Mouse (Mus musculus) liver, adult 2 months (tissue): Measurements from ENCODE around the gene Lhx5.

Experiments
- CTCF ChIP-seq: fragments of 200-500 bp; IDR thresholded peaks from 2 replicates; pipeline ENCODE4 v1.5.1; 2011; ENCODE audit warnings: low read depth, low read length, control low read depth
- POLR2A ChIP-seq: fragments of 200-500 bp; IDR thresholded peaks from 2 replicates; pipeline ENCODE4 v1.6.1; 2011; ENCODE audit warnings: low read length, control low read depth; ENCODE audit not compliant: insufficient read depth; ENCODE audit errors: extremely low read depth

DNA sequence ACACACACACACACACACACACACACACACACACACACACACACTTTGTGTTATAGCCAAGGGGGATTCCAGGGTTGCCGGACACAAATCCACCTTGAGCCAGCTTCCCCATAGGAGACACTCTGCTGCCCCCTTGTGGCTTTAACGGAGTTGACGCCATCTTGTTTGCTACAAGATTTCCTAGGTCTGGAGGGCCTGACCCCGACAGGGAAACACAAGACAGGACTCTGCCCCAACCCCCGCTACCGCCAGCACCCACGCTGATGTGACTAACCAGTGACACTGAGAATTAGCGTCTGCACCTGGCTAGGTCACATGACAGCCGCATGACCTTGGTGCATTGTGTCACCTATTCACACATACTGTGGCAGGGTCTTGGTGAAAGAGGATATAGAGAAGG is 26.1 kb downstream of the Lhx5 start:
- no peak for TF ChIP-seq POLR2A
- peak; percentile 69 for TF ChIP-seq CTCF
